Mouse (Mus musculus) ES-Bruce4 (cell line): ENCODE measurements around the gene Jkamp. TPM values are rescaled to one million over a fixed set of nuclear protein-coding genes. Genes with fewer than 3 reads are reported as not detected.
"Not testable (repeated sequence)": the region's sequence is repeated elsewhere in the genome, so short reads cannot be mapped to it uniquely, and the experiment has no call there.

Source experiments
- H3K27ac ChIP-seq: 2 replicates; pipeline ENCODE4 v1.5.1; 2012; ENCODE audit warnings: low read length, inconsistent platforms; ENCODE audit not compliant: insufficient read depth
- H3K27me3 ChIP-seq: 2 replicates; pipeline ENCODE4 v1.6.1; 2012; ENCODE audit warnings: mild to moderate bottlenecking, low read length, inconsistent platforms; ENCODE audit not compliant: control insufficient read depth, poor library complexity, insufficient read depth, severe bottlenecking
- H3K36me3 ChIP-seq: 2 replicates; pipeline ENCODE4 v1.6.1; 2012; ENCODE audit warnings: inconsistent platforms, mild to moderate bottlenecking, low read length, moderate library complexity; ENCODE audit not compliant: control insufficient read depth, poor library complexity, insufficient read depth, severe bottlenecking
- H3K4me1 ChIP-seq: one replicate; pipeline ENCODE4 v1.8.1; 2011; ENCODE audit warnings: low read length; ENCODE audit not compliant: control insufficient read depth, insufficient read depth
- H3K4me3 ChIP-seq: 2 replicates; pipeline ENCODE4 v1.5.1; 2011; ENCODE audit warnings: low read depth, mild to moderate bottlenecking, low read length
- H3K9ac ChIP-seq: 2 replicates; pipeline ENCODE4 v1.6.1; 2012; ENCODE audit warnings: low read depth, mild to moderate bottlenecking, inconsistent platforms; ENCODE audit not compliant: poor library complexity, severe bottlenecking
- H3K9me3 ChIP-seq: replicated peaks from 2 replicates; pipeline ENCODE4 v1.6.1; 2012; ENCODE audit warnings: mild to moderate bottlenecking, low read length, inconsistent platforms; ENCODE audit not compliant: control insufficient read depth, poor library complexity, insufficient read depth, severe bottlenecking
- CTCF ChIP-seq: IDR thresholded peaks from one replicate; pipeline ENCODE4 v1.8.1; 2011; ENCODE audit warnings: low read depth, low read length
- EP300 ChIP-seq: IDR thresholded peaks from 2 replicates; pipeline ENCODE4 v1.6.1; 2011; ENCODE audit warnings: low read depth, low read length; ENCODE audit not compliant: insufficient read depth
- POLR2A ChIP-seq: IDR thresholded peaks from one replicate; pipeline ENCODE4 v1.8.1; 2011; ENCODE audit warnings: low read length; ENCODE audit not compliant: insufficient read depth
- polyA plus RNA-seq: library from polyadenylated mRNA; stranded (reverse); fragments of >200 nt; gene quantifications from 2 replicates; pipeline ENCODE4 v1.2.4, GENCODE M21; 2011; ENCODE audit warnings: low read depth; ENCODE audit not compliant: missing spikeins, insufficient read depth, insufficient read length

Jkamp gene
- polyA plus RNA-seq, 1 experiment: 42.1 TPM

DNA sequence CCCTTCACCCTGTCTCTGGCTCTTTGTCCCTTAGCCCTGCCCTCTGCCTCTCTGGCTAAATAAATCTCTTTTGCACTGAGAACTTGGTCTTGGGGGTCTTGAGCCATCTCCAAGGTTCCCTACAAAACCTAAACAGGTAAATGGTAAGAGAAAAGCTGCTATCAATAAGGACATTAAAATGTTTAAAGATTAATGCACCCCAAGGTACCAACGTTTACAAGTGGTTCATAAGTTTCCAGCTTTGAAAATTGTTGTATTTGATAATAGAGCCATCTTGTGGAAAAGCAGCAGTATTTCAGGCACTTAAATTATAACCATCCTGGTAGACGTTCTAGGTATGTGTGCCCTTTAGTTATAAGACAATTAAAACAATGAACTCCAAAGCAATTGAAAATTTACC lies 37.9 kb upstream of the Jkamp start:
- TF ChIP-seq CTCF (no peak), EP300 (no peak)
- no peaks in the 10 kb centered on the region for H3K4me1 ChIP-seq
- no peaks in the 10 kb centered on the region for H3K27me3 ChIP-seq
- no peak overlapping the region for H3K27ac ChIP-seq
- H3K4me3 ChIP-seq: no peak overlapping the region
- no peaks in the 10 kb centered on the region for H3K36me3 ChIP-seq
- H3K9ac ChIP-seq: no peak overlapping the region
- peaks cover 17% of the 10 kb centered on the region for H3K9me3 ChIP-seq

DNA sequence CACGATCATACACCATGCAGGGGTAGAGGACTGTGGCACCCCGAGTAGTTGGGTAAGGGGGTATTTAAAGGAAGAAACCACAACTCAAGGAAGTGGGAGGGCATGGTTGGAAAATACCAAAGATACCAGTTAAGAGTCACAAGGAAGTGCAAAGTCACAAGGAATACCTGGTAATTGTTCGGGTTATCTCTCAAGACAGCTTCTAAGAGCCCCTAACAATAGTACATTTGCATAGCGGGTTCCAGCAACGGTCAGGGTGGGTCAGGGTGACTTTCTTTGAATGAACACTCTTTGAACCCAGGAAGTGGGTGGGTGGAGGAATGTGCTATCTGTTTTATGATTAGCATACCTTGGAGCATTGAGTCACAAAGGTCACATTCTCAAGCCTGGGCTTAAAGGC lies 35.2 kb upstream of the Jkamp start:
- H3K9ac ChIP-seq, H3K36me3 ChIP-seq, H3K27ac ChIP-seq, H3K4me1 ChIP-seq, H3K4me3 ChIP-seq, H3K27me3 ChIP-seq: not testable (repeated sequence)
- H3K9me3 ChIP-seq: peaks cover 17% of the 10 kb centered on the region

DNA sequence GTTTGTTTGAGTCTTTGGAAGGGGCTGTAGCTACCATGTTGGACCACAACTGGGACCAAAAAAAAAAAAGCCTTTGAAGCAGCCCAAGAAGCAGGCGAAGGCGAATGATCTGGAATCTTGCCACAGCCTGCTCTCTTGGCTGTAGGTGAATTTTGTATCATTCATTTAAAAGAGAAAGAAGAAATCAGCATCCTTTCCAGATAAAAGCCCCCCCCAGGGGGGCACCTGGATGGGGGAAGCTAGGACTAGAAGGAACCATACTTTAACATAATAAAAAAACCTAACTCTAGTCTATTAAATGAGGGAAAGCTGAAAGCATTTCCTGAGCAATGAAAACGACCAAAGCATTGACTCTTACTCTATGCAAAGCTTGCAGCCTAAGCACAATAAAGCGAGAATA lies 34.6 kb upstream of the Jkamp start:
- H3K9ac ChIP-seq: no peak overlapping the region
- TF ChIP-seq POLR2A: no peak
- TF ChIP-seq CTCF: no peak
- TF ChIP-seq EP300: no peak
- H3K4me3 ChIP-seq: no peak overlapping the region
- no peaks in the 10 kb centered on the region for H3K27me3 ChIP-seq
- peaks cover 17% of the 10 kb centered on the region for H3K9me3 ChIP-seq
- H3K4me1 ChIP-seq: no peaks in the 10 kb centered on the region
- no peaks in the 10 kb centered on the region for H3K36me3 ChIP-seq
- peak overlapping the region; percentile 19; the same call in 1 of the 2 replicates for H3K27ac ChIP-seq

DNA sequence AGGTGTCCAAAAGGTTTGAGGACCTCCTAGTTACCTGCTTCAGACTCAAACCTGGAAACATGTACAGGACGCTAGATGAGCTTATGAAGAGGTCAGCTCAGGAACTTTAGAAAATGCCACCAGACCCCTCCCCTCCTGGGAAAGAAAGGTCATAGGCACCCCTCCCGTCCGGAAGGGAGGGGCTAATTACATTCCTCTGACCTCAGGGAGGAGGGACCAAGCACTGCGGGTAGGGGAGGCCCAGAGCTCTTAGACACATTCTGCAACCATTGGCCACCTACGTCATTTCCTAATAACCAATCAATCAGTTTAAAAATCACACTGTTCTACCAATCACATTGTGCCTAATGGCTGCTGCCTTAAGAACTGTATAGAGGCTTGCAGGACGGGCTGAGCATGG lies 32.8 kb upstream of the Jkamp start:
- Histone ChIP-seq H3K4me3 (no peak overlapping the region), H3K27ac (no peak overlapping the region), H3K27me3 (no peaks in the 10 kb centered on the region), H3K9me3 (peaks cover 17% of the 10 kb centered on the region), H3K36me3 (no peaks in the 10 kb centered on the region), H3K9ac (no peak overlapping the region), H3K4me1 (no peaks in the 10 kb centered on the region)
- TF ChIP-seq EP300: no peak
- no peak for TF ChIP-seq POLR2A
- TF ChIP-seq CTCF: no peak

DNA sequence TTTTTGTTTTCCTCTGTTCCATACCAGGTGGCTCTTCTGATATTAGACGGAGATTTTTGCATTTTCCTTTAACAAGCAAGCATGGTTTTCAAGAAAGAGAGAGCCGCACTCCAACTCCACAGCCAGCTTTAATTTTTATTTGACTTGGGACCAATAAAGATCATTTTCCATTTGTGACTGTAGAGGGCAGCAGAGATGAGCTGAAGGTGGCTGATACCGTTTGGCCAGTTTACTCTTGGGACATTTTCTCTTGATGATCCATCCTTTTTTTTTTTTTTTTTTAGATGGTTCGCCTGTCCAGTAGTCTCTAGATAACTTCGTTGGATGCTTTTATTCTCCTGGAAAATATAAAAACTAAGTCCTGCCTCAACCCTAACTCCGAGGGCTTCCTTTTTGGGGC lies 32.1 kb upstream of the Jkamp start:
- Histone ChIP-seq H3K9me3 (peaks cover 17% of the 10 kb centered on the region), H3K27me3 (no peaks in the 10 kb centered on the region), H3K27ac (no peak overlapping the region), H3K36me3 (no peaks in the 10 kb centered on the region), H3K9ac (no peak overlapping the region), H3K4me1 (no peaks in the 10 kb centered on the region), H3K4me3 (no peak overlapping the region)
- TF ChIP-seq EP300 (no peak), CTCF (no peak), POLR2A (no peak)

DNA sequence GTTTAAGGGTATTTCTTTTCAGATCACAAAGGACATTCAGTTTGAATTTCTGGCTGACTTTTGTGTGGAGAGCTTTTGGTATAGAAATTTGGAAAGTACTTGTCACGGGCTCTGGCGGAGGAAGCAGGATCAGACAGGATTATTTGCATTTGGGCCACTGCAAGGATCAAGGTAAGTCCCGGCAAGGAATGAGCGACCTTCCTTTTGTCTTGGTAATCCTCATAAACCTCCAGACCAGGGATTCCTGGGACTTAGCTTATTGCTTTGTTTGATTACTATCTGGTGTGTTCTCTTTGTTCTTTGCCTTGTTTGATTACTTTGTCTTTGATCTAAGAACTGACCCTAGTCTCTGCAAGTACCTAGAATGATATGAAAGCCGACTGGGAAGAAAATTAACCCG lies 31.5 kb upstream of the Jkamp start:
- no peak overlapping the region for H3K9ac ChIP-seq
- H3K36me3 ChIP-seq: no peaks in the 10 kb centered on the region
- no peak overlapping the region for H3K4me3 ChIP-seq
- peaks cover 17% of the 10 kb centered on the region for H3K9me3 ChIP-seq
- H3K4me1 ChIP-seq: no peaks in the 10 kb centered on the region
- no peak for TF ChIP-seq POLR2A
- TF ChIP-seq EP300: no peak
- no peak for TF ChIP-seq CTCF
- H3K27me3 ChIP-seq: no peaks in the 10 kb centered on the region
- no peak overlapping the region for H3K27ac ChIP-seq
